Mouse (Mus musculus) thymus, adult 2 months (tissue): Measurements from ENCODE around the gene Trio.

Experiments used
- CTCF ChIP-seq: fragments of 200-500 bp; IDR thresholded peaks from 2 replicates; pipeline ENCODE4 v1.5.1; 2012; ENCODE audit warnings: mild to moderate bottlenecking, control low read depth, low read length, moderate library complexity, borderline replicate concordance; ENCODE audit not compliant: control insufficient read depth, poor library complexity, insufficient read depth; ENCODE audit errors: extremely low read depth
- POLR2A ChIP-seq: fragments of 200-500 bp; IDR thresholded peaks from 2 replicates; pipeline ENCODE4 v1.6.1; 2012; ENCODE audit warnings: mild to moderate bottlenecking, low read length, control low read depth, moderate library complexity; ENCODE audit not compliant: control insufficient read depth, poor library complexity, insufficient read depth; ENCODE audit errors: extremely low read depth

DNA sequence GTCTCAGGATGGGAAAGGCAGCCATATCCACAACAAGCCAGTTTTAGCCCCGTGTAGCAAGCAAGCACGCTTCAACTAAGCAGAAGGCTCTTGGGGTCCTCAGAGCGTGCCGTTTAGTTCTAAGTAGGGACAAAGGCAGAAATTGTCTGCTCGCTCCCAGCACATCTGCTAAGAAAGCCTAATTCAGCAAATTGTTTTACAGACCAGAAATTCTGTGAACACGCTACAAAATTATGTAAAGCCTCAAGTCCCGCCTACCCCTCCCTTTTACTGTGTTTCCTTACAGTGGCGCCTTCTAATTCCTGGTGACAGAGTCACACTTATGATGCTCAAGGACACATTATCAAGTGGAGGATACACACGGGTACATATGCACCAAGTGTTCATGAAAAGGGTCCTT is 80.1 kb downstream of the Trio start:
- no peak for TF ChIP-seq CTCF
- no peak for TF ChIP-seq POLR2A
